ENCODE assay signal across 8 mouse cellular contexts in the genomic region with DNA sequence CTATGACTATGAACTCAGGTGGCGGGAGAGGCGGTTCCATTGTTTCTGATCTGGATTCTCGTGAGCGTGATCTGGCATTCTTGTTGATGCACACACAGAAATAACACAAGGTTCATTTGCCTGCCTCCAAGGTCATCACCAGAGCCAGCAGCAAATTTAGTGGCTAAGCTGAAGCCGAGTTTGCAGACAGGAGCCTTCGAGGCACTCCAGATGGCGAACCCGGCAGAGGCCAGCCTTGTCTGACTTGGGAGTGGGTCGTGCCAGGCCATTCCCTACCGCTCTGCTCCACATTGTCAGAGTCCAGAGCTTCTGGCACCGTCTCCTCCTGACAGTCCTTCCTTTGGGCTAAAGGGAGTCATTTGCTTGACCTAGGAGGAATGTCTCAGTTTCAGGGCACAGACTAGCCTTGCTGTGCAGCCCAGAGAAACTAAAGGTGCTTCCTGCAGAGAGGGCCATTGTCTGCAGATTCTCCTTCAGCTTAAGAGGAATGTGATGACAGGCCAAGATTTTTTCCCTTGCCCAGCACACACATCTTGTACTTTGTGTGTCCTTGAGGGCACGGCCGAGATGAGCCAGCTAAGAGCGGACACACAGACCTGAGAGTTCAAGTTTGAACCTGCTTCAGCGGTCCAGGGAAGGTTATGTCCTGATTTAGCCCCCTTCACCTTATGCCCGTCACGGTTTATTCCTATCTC. TPM values are rescaled to one million over a fixed set of nuclear protein-coding genes. Genes with fewer than 3 reads are reported as not detected.
A peak's percentile ranks its signal among the peaks of the same experiment; 100 is the strongest.
DNase-seq lines count a peak whose midpoint lies in the region; ATAC-seq and TF ChIP-seq lines count a peak whose summit lies in the region.

No protein-coding gene starts in this region.

- intact Hi-C loops in left cerebral cortex, postnatal 25 days (cut with DNase I), result no loop called here

- H3K27me3 ChIP-seq in E14TG2a.4 (ENCODE audit: insufficient read depth, low read length), result peaks cover 22% of the 10 kb centered on the region

- DNase-seq in adrenal gland, adult 2 months, result peak; percentile 45
- DNase-seq in adrenal gland, adult 8-10 months, result no peak
- DNase-seq in cerebellum, adult 9-11 months, result peak; percentile 72
- DNase-seq in kidney, adult 9 months, result peak; percentile 31
- DNase-seq in gastrocnemius, postnatal 25 days, result no peak
- no peak for DNase-seq in left cerebral cortex, postnatal 25 days (ENCODE audit: low spot score in 2 of 2)

- H3K36me3 ChIP-seq in E14TG2a.4 (ENCODE audit: insufficient read depth, low read length), result no peaks in the 10 kb centered on the region

- no peaks in the 10 kb centered on the region for H3K9me3 ChIP-seq in E14TG2a.4 (ENCODE audit: low read length)

- no peak for TF ChIP-seq CTCF in E14TG2a.4 (conservative IDR thresholded peaks at IDR 0.05; ENCODE audit: low read length)

- no peak for ATAC-seq in megakaryocyte progenitor cell, adult 5-6 weeks (replicated peaks; ENCODE audit: poor library complexity)

- H3K4me3 ChIP-seq in E14TG2a.4 (replicated peaks; ENCODE audit: low read length), result peak overlapping the region; percentile 52

- peaks cover 35% of the 10 kb centered on the region for H3K4me1 ChIP-seq in E14TG2a.4 (replicated peaks; ENCODE audit: low read depth, low read length)

RNA-seq across cellular contexts. Expression of gene Tmem117, which starts 20.2 kb away (rescaled TPM):
- 1 to 10 TPM; 2.5 to 7.1 TPM for total RNA-seq in adrenal gland, adult 2 months (2021)
- 0.26 and 0.30 TPM in 2 replicates for polyA plus RNA-seq in adrenal gland, adult 2 months (2012; rRNA removed)
- 10 to 100 TPM in 1 of 4 experiments, 1 to 10 TPM in 3; 3.3 to 11.1 (median 6.5) TPM for total RNA-seq in adrenal gland, adult 8-10 months (2022)
- not detected in 2 replicates for total RNA-seq in megakaryocyte progenitor cell, adult 5-6 weeks (2015)
- total RNA-seq in megakaryocyte progenitor cell, adult 5-6 weeks (2017), result not detected in 2 replicates
- 10 to 100 TPM; 18.2 to 22.8 TPM for total RNA-seq in gastrocnemius, postnatal 25 days (2021)
- total RNA-seq in left cerebral cortex, postnatal 25 days (2021), result 1 to 10 TPM; 8.2 to 8.8 TPM

RNA-seq across cellular contexts. Expression of gene Twf1, which starts 59.5 kb away (rescaled TPM):
- 100 to 1,000 TPM in 1 of 2 experiments, 10 to 100 TPM in 1; 99.3 to 104 TPM for total RNA-seq in adrenal gland, adult 2 months (2021)
- 22.7 and 27.5 TPM in 2 replicates for polyA plus RNA-seq in adrenal gland, adult 2 months (2012; rRNA removed)
- 100 to 1,000 TPM in 2 of 4 experiments, 10 to 100 TPM in 2; 83.9 to 116 (median 98.3) TPM for total RNA-seq in adrenal gland, adult 8-10 months (2022)
- 43.9 and 50.1 TPM in 2 replicates for total RNA-seq in megakaryocyte progenitor cell, adult 5-6 weeks (2015)
- total RNA-seq in megakaryocyte progenitor cell, adult 5-6 weeks (2017), result 27.2 and 28.1 TPM in 2 replicates
- 10 to 100 TPM in 1 of 2 experiments, 1 to 10 TPM in 1; 9.6 to 10.5 TPM for total RNA-seq in gastrocnemius, postnatal 25 days (2021)
- 10 to 100 TPM; 39.5 to 49.7 TPM for total RNA-seq in left cerebral cortex, postnatal 25 days (2021)

Comparison
In these comparisons a context has a peak if more than half of its experiments do, and no peak if none do; other contexts are left out.
1. DNase-seq: peak in adrenal gland, adult 2 months (single experiment), cerebellum, adult 9-11 months (single experiment) and kidney, adult 9 months (single experiment); none in adrenal gland, adult 8-10 months (single experiment), gastrocnemius, postnatal 25 days (single experiment) and left cerebral cortex, postnatal 25 days (0 of 2).